Mouse (Mus musculus) hindbrain, embryonic 14.5 days (tissue): ENCODE measurements at regions not wholly inside any gene's neighbourhood (a gene's known extent, or its start where the extent isn't known, plus 50 kb on each side); places are given as distances from the start of the nearest gene placed in this dataset.
A peak's percentile ranks its signal among the peaks of the same experiment; 100 is the strongest.
"Not testable (repeated sequence)": the region's sequence is repeated elsewhere in the genome, so short reads cannot be mapped to it uniquely, and the experiment has no call there.

Experiments used
- ATAC-seq: fragments of 200-750 bp; cut with Nextera tagmentation; 2 replicates; pipeline ENCODE4 v1.8.0; 2017; ENCODE audit warnings: moderate number of reproducible peaks, mild to moderate bottlenecking, moderate TSS enrichment, moderate library complexity; ENCODE audit not compliant: low FRiP score
- DNase-seq: peaks from one replicate; pipeline ENCODE4 v3.0.0-alpha.2; 2015; ENCODE audit warnings: low spot score
- H3K27ac ChIP-seq: fragments of 300-500 bp; sonication (generic); 2 replicates; pipeline ENCODE4 v1.5.1; 2014; ENCODE audit warnings: mild to moderate bottlenecking, moderate library complexity
- H3K27me3 ChIP-seq: fragments of 300-500 bp; sonication (generic); 2 replicates; pipeline ENCODE4 v1.6.1; 2014; ENCODE audit warnings: mild to moderate bottlenecking, low read length, mixed read lengths; ENCODE audit not compliant: control insufficient read depth, insufficient read depth
- H3K36me3 ChIP-seq: fragments of 300-500 bp; sonication (generic); replicated peaks from 2 replicates; pipeline ENCODE4 v1.6.1; 2014; ENCODE audit not compliant: control insufficient read depth, insufficient read depth
- H3K4me1 ChIP-seq: fragments of 300-500 bp; sonication (generic); replicated peaks from 2 replicates; pipeline ENCODE4 v1.6.1; 2014; ENCODE audit warnings: antibody characterized with exemption, low read length, mixed read lengths; ENCODE audit not compliant: control insufficient read depth, insufficient read depth
- H3K4me2 ChIP-seq: fragments of 300-500 bp; sonication (generic); replicated peaks from 2 replicates; pipeline ENCODE4 v1.6.1; 2014; ENCODE audit warnings: mild to moderate bottlenecking, moderate library complexity
- H3K4me3 ChIP-seq: fragments of 300-500 bp; sonication (generic); replicated peaks from 2 replicates; pipeline ENCODE4 v1.5.1; 2014; ENCODE audit warnings: mild to moderate bottlenecking, low read length
- H3K9ac ChIP-seq: fragments of 300-500 bp; sonication (generic); 2 replicates; pipeline ENCODE4 v1.6.1; 2014
- H3K9me3 ChIP-seq: fragments of 300-500 bp; sonication (generic); 2 replicates; pipeline ENCODE4 v1.6.1; 2016; ENCODE audit warnings: low read length; ENCODE audit not compliant: control insufficient read depth
- WGBS: fragments of 180-500 bp; shearing (Covaris S2); extraction: QIAGEN DNeasy Blood & Tissue Kit; methylation state at CpG from one replicate; pipeline ENCODE4 v1.1.7; 2014; 5-methylcytosine and 5-hydroxymethylcytosine counted together

- no peak overlapping the region for H3K9ac ChIP-seq
- ATAC-seq (no peak), DNase-seq (no peak)
- no peaks in the 10 kb centered on the region for H3K9me3 ChIP-seq
- no peaks in the 10 kb centered on the region for H3K27me3 ChIP-seq
- no peaks in the 10 kb centered on the region for H3K4me1 ChIP-seq
- 80% methylated on average over 3 of the region's 3 CpGs for WGBS
- no peaks in the 10 kb centered on the region for H3K36me3 ChIP-seq
- no peak overlapping the region for H3K4me2 ChIP-seq
- no peak overlapping the region for H3K4me3 ChIP-seq
- no peak overlapping the region for H3K27ac ChIP-seq
These were observed 369.0 kb upstream of the Slc39a10 start for GRCm38 (mm10) chr1:47261505-47262130.

DNA sequence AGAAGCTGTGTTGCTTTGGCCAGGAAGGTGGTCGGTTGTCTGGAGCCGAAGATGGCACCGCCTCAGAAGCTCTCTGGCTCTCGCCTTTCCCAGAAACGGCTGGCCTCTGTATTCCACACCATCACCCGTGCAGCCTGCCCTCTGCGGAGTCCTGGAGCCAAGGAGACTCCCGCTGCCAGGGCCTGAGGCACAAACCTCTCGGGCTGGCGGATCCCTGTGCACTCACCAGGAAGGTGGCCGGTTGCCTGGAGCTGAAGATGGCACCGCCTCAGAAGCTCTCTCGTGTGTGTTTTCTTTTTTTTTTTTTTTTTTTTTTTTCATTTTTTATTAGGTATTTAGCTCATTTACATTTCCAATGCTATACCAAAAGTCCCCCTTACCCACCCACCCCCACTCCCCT lies 358.1 kb upstream of the Slc39a10 start:
- 88% methylated on average over 10 of the region's 13 CpGs for WGBS

GRCm38 (mm10) chr1:47217088-47217487 lies 324.4 kb upstream of the Slc39a10 start:
- ATAC-seq (no peak), DNase-seq (no peak)
- H3K27ac ChIP-seq: no peak overlapping the region
- H3K36me3 ChIP-seq: no peaks in the 10 kb centered on the region
- no peaks in the 10 kb centered on the region for H3K4me1 ChIP-seq
- H3K9me3 ChIP-seq: no peaks in the 10 kb centered on the region
- no peak overlapping the region for H3K9ac ChIP-seq
- H3K4me2 ChIP-seq: no peak overlapping the region
- no peaks in the 10 kb centered on the region for H3K27me3 ChIP-seq
- no peak overlapping the region for H3K4me3 ChIP-seq
- 67% methylated on average over 2 of the region's 2 CpGs for WGBS

More for the DNA sequence above, 358.1 kb upstream of the Slc39a10 start:
- H3K9me3 ChIP-seq, DNase-seq, ATAC-seq, H3K9ac ChIP-seq, H3K36me3 ChIP-seq, H3K27me3 ChIP-seq, H3K4me1 ChIP-seq, H3K4me2 ChIP-seq, H3K4me3 ChIP-seq, H3K27ac ChIP-seq: not testable (repeated sequence)

GRCm38 (mm10) chr1:47216419-47217002 lies 323.9 kb upstream of the Slc39a10 start:
- Histone ChIP-seq H3K4me1 (no peaks in the 10 kb centered on the region), H3K27ac (no peak overlapping the region), H3K27me3 (no peaks in the 10 kb centered on the region), H3K36me3 (no peaks in the 10 kb centered on the region), H3K9me3 (no peaks in the 10 kb centered on the region), H3K4me2 (no peak overlapping the region), H3K4me3 (no peak overlapping the region), H3K9ac (no peak overlapping the region)
- ATAC-seq (no peak), DNase-seq (no peak)
- WGBS: 79% methylated on average over 2 of the region's 2 CpGs

GRCm38 (mm10) chr1:47213476-47213875 lies 320.8 kb upstream of the Slc39a10 start:
- ATAC-seq: no peak
- WGBS: 90% methylated on average over 5 of the region's 5 CpGs

DNA sequence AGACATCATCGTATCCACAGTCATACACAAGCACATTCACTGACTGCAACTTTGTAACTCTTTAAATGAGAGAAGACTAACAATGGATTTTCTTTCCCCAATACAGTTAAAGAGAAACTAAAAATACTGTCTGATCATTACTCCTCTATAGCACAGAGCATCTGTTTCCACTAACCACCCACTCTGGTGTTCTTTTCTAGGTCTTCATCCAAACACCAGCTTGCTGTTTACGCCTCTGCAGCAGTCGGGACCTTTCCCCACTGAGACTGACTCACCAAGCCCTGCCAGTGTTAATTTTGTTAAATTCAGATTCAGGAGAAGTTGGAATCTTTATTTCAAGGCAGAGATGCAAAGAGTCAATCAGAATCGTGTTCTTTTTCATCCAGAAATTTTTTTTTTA lies 300.3 kb upstream of the Slc39a10 start:
- no peak overlapping the region for H3K4me3 ChIP-seq
- DNase-seq (no peak), ATAC-seq (no peak)
- H3K27me3 ChIP-seq: no peaks in the 10 kb centered on the region
- no peak overlapping the region for H3K4me2 ChIP-seq
- H3K9ac ChIP-seq: no peak overlapping the region
- H3K27ac ChIP-seq: no peak overlapping the region
- no peaks in the 10 kb centered on the region for H3K9me3 ChIP-seq
- 87% methylated on average over 4 of the region's 4 CpGs for WGBS
- no peaks in the 10 kb centered on the region for H3K36me3 ChIP-seq
- no peaks in the 10 kb centered on the region for H3K4me1 ChIP-seq

More at GRCm38 (mm10) chr1:47213476-47213875, 320.8 kb upstream of the Slc39a10 start:
- no peaks in the 10 kb centered on the region for H3K9me3 ChIP-seq
- H3K4me1 ChIP-seq: no peaks in the 10 kb centered on the region
- no peak overlapping the region for H3K4me2 ChIP-seq
- no peak for DNase-seq
- H3K27me3 ChIP-seq: no peaks in the 10 kb centered on the region
- no peak overlapping the region for H3K4me3 ChIP-seq
- no peak overlapping the region for H3K27ac ChIP-seq
- H3K9ac ChIP-seq: no peak overlapping the region
- H3K36me3 ChIP-seq: no peaks in the 10 kb centered on the region

- DNase-seq (no peak), ATAC-seq (peak; percentile 48; the same call in 1 of the 2 replicates)
- Histone ChIP-seq H3K4me3 (no peak overlapping the region), H3K27ac (no peak overlapping the region), H3K9me3 (peaks cover 3% of the 10 kb centered on the region; the same call in 1 of the 2 replicates), H3K4me2 (no peak overlapping the region), H3K27me3 (no peaks in the 10 kb centered on the region), H3K9ac (no peak overlapping the region), H3K4me1 (0 out of 2 replicates have a peak, but pooled peaks cover 4% of the 10 kb centered on the region), H3K36me3 (no peaks in the 10 kb centered on the region)
- WGBS: 69% methylated on average over 3 of the region's 3 CpGs
These were observed 271.8 kb upstream of the Slc39a10 start for GRCm38 (mm10) chr1:47164417-47164816.

DNA sequence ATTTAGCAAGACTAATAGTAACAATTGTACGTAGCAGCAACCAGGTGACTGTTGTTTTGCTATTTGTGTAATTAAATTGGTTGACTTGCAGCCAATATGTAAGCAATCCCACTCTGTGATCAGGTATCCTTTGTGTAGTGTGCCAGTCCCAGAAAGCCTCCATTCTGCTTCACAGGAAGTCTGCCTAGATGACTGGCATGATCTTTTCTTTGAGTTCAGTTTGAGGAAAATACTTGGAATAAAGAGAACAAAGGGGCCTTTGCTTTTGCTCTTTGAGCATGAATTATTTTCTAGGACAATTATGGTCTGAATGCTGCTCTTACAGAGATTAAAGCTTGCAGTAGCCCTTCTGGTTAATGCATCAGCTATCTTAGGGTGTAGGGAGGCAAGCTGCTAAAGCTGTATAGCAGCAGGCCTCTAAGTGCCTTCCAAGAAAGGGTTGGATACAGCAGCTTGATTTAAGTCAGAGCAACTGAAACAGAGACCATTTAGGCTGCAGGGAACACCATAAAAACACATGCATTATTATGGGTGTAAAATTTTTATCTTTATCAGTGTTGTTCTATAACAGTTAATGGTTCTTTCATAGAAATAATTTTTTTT lies 271.3 kb upstream of the Slc39a10 start:
- peaks cover 3% of the 10 kb centered on the region; the same call in 1 of the 2 replicates for H3K9me3 ChIP-seq
- H3K4me2 ChIP-seq: no peak overlapping the region
- no peak overlapping the region for H3K9ac ChIP-seq
- H3K36me3 ChIP-seq: no peaks in the 10 kb centered on the region
- H3K4me3 ChIP-seq: no peak overlapping the region
- no peak overlapping the region for H3K27ac ChIP-seq
- no peaks in the 10 kb centered on the region for H3K27me3 ChIP-seq
- DNase-seq (no peak), ATAC-seq (peak; percentile 53; the same call in 1 of the 2 replicates)
- WGBS: 23% methylated on average over 1 of the region's 1 CpGs
- H3K4me1 ChIP-seq: 0 out of 2 replicates have a peak, but pooled peaks cover 4% of the 10 kb centered on the region

GRCm38 (mm10) chr1:47130031-47130430 lies 237.4 kb upstream of the Slc39a10 start:
- not testable (repeated sequence) for H3K4me3 ChIP-seq, H3K4me2 ChIP-seq, ATAC-seq, H3K27me3 ChIP-seq, DNase-seq, H3K27ac ChIP-seq, H3K9ac ChIP-seq, H3K4me1 ChIP-seq, H3K9me3 ChIP-seq, H3K36me3 ChIP-seq
